Mouse (Mus musculus): ENCODE measurements around the gene Grik4. TPM values are rescaled to one million over a fixed set of nuclear protein-coding genes. Genes with fewer than 3 reads are reported as not detected.
"Not testable (repeated sequence)": the region's sequence is repeated elsewhere in the genome, so short reads cannot be mapped to it uniquely, and the experiment has no call there.

Gene Grik4
- total RNA-seq (2014; fragmentation: Nextera tagmentation) (not detected in 2 replicates), total RNA-seq (2017) (0.72 TPM in 1 of 2 replicates, not detected in the other)

- ATAC-seq (replicated peaks; ENCODE audit: poor library complexity, severe bottlenecking), result peak; percentile 34; the same call in 1 of the 2 replicates
Observed at GRCm38 (mm10) chr9:42943781-42944535, at the start of gene Grik4. Gene Grik4, minus strand, starts transcription at chr9:42944493.

DNA sequence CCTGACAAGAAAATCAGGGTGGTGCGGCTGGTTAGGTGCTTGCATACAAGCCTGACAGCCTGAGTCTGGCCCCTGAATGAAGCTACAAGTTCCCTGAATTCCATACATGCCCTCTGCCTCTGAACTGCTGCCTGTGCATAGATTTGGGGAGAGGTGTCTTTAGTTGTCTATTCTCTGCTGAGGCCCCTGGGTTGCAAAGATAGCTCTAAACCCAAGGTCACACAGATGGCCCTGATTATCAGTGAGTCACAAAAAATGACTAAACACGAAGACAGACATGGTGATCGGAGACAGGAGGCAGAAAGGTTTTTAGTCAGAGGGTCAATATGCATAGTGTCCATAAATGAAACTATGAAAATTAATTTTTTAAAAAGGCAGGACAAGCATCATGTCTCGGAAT is 49.4 kb upstream of the Grik4 start:
- no peak for ATAC-seq (replicated peaks; ENCODE audit: poor library complexity, severe bottlenecking)

DNA sequence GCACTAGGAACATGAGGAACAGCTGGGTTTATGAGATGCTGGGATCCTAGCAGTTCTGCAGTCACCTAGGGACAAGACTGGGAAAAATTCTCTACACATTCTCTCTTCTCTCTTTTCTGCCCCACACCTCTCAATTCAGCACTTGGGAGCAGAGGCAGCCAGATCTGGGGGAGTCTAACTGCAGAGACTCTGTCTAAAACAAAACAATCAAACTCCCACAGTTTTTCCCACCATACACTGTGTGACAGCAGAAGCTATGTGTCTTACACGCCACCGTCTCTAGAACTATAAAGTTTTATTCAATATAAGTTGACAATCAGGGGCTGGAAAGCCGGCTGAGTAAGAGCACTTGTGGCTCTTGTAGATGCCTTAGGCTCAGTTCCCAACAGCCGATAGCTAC is 43.7 kb upstream of the Grik4 start:
- ATAC-seq (replicated peaks; ENCODE audit: poor library complexity, severe bottlenecking), result no peak

DNA sequence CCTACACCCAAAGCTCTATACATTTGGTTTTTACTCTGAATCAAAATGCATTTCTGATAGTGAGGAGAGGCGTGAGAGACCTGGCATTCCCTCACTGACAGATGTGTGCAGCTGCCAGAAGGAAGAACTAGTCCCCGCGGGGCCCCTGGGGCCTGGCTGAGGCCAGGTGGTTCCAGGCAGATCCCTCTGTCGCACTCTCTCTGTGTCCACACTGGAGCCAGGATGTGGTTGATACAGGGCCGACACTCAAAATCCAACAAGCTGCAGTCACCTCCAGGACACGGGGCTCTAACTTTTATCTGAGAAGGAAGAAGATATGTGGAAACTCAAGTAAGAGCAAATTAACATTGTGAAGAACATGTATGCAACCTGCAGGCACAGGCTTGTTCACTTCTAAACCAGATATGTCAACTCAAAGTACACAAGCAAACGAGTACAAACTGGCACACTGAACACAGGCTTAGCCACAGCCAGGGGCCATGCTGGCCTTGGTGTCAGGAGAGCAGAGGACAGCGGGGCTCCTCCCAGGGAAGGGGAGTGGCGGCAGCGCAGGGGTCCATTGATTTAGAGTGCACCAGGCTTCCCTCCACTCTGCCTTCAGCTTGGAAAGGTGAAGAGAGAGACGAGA is 24.7 kb upstream of the Grik4 start:
- ATAC-seq (replicated peaks; ENCODE audit: poor library complexity, severe bottlenecking), result no peak

DNA sequence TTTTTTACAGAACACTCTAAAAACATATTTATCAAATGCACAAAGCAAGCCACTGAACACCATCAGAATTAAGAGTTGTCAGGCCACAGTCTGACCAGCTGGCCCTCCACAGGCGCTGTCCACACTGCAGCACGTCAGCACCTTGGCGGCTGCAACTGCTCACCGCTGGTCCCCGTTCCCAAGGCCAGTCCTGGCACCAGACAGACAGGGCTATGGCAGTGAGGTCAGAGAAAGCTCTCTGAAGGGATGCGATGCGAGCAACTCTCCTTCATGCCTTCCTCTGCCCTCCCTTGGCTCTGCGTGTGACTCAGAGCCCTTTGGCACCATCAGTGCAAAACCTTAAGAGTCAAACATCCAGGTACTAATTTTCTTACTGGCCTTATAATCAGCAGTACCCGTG is 23.4 kb upstream of the Grik4 start:
- no peak for ATAC-seq (replicated peaks; ENCODE audit: poor library complexity, severe bottlenecking)

DNA sequence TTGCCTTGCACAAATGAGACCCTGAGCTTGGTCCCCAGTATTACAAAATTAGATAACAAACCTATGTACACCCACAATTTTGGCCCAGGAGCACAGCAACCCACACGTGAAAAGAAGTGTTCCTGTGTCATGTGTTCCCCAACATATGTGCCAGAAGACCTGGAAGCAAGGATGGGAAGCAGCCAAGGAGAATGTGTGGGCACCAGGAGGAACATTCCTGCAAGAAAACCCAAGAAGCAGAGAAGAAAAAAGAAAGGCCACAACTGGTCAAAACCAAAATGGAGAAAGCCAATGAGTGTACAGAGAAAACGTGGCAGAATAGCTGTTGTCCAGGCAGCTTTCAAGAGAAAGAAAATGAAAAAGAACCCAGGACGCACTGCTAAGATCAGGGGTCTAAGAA is 20.5 kb upstream of the Grik4 start:
- ATAC-seq (replicated peaks; ENCODE audit: poor library complexity, severe bottlenecking), result not testable (repeated sequence)

- ATAC-seq (replicated peaks; ENCODE audit: poor library complexity, severe bottlenecking), result no peak
Observed at GRCm38 (mm10) chr9:42964366-42964765, 20.1 kb upstream of the Grik4 start.

DNA sequence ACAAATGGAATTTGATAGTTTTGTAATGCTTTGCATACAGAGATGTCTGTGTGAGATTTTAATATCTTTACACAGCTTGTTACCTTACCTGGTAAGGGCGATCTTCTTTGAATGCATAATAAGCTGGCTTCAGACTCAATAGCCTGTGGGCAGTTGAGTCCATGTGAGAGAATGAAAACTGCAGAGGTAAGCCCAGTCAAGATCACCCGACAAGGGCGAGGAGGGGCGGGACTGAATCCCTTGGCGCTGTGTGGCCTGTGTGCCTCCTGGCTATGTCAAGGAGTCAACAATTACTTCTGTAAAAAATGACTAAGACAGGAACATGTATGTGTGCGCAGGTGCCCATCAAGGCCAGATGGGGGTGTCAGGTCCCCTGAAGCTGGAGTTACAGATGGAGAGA is 18.2 kb upstream of the Grik4 start:
- no peak for ATAC-seq (replicated peaks; ENCODE audit: poor library complexity, severe bottlenecking)

DNA sequence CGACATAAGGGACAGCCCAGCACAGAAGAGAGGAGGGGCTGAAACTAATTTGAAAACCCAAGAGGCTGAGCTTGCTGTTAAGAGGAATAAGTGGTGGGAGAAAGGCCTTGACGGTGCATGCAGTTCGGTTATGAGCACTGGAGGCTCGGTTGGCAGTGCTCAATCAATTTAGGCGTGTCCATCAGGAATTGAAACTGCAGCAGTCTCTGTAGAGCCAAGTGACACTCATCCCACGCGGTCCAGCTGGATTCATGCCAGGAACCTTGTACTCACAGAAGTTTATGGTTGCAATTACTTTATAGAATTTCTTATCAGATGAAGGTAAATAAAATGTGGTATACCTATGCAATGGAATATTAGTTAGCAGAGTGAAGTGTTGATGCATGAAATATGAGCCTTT is 14.1 kb upstream of the Grik4 start:
- no peak for ATAC-seq (replicated peaks; ENCODE audit: poor library complexity, severe bottlenecking)

- ATAC-seq (replicated peaks; ENCODE audit: poor library complexity, severe bottlenecking), result no peak
Observed at GRCm38 (mm10) chr9:42948381-42948780, 4.1 kb upstream of the Grik4 start.

- ATAC-seq (replicated peaks; ENCODE audit: poor library complexity, severe bottlenecking), result peak; percentile 70
Observed at GRCm38 (mm10) chr9:42945174-42945573, 881 bp upstream of the Grik4 start.

DNA sequence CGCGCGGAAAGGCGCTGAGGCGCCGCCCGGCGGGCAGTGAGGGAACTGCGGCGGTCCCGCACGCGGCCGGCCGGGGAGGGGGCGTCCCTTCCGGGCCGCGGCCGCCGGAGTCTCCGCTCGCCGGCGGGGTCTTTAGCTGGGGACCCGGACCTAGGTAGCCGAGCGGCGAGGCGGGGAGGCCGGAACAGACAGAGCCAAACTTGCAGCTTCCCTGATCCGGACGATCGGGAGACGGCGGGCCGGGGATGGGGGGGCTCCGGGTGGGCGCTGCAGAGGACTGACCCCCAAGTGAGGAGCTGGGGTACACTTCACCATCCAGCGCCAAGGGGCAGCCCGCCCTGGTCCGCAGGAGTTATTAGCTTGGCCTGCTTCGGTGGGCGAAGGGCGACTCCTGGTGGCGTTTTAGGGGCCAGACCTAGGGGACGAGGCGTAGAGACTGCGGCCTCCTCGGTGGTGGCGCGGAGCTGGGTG is 278 bp upstream of the Grik4 start:
- peak; percentile 73 for ATAC-seq (replicated peaks; ENCODE audit: poor library complexity, severe bottlenecking)

GRCm38 (mm10) chr9:42943057-42943529 is 1.2 kb downstream of the Grik4 start:
- ATAC-seq (replicated peaks; ENCODE audit: poor library complexity, severe bottlenecking), result 0 out of 2 replicates have a peak, but pooled peaks have one; percentile 30

GRCm38 (mm10) chr9:42942148-42942547 is 2.1 kb downstream of the Grik4 start:
- no peak for ATAC-seq (replicated peaks; ENCODE audit: poor library complexity, severe bottlenecking)

GRCm38 (mm10) chr9:42932146-42932545 is 12.1 kb downstream of the Grik4 start:
- ATAC-seq (replicated peaks; ENCODE audit: poor library complexity, severe bottlenecking), result no peak

DNA sequence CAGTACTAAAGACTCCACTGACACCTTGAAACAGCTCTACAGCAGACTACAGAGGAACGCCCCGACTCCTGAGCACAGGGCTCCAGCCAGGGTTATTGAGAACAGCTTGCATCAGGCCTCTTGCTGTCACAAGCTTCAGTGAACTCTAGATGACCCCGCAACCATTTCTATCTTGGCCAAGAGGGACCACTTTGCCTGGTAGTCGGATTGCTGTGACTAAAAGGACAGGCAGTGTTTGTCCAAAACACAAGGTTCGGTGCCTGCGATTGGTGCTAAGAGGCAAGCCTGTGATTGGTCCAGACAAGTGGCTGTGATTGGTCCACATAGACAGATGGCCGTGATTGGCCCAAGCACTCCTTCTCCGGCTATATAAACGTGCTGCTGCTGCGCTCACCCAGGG is 16.8 kb downstream of the Grik4 start:
- no peak for ATAC-seq (replicated peaks; ENCODE audit: poor library complexity, severe bottlenecking)

DNA sequence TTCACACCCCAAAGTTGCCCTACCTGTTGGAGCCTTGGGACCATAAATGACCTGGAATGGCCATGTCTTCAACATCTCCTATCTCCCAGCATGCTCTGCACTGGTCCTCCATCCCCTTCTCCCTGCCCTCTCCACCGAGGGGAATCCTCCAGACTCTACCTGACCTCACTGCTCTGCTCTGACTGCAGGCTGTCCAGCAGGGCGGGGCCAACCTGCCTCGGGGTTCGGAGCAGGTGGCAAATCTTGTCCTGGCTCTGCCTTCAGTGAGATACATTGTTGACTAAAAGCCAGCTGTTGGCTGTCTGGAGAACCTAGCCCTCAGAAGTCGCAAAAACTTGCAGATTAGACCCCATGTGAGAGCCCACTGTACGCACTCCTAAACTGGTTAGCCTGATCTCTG is 17.7 kb downstream of the Grik4 start:
- ATAC-seq (replicated peaks; ENCODE audit: poor library complexity, severe bottlenecking), result no peak

DNA sequence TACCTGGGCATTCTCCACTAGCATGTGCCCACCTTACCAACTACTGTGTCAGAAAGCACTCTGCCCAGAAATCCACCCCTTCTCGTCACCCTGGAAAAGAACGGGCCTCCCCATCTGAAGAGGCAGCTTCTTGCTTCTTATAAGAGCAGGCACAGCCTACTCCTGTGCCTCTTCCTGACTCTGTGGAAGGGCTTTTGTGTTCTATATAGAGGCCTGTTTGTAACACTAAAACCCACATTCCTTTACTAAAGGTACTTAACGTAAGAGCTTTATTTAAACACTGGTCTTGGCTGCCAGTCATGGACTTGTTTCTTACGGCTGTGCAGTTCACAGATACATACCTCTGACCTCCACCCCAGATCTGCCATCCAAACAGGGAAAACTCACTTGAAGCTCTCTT is 22.5 kb downstream of the Grik4 start:
- ATAC-seq (replicated peaks; ENCODE audit: poor library complexity, severe bottlenecking), result no peak

GRCm38 (mm10) chr9:42920190-42920589 is 24.1 kb downstream of the Grik4 start:
- no peak for ATAC-seq (replicated peaks; ENCODE audit: poor library complexity, severe bottlenecking)

DNA sequence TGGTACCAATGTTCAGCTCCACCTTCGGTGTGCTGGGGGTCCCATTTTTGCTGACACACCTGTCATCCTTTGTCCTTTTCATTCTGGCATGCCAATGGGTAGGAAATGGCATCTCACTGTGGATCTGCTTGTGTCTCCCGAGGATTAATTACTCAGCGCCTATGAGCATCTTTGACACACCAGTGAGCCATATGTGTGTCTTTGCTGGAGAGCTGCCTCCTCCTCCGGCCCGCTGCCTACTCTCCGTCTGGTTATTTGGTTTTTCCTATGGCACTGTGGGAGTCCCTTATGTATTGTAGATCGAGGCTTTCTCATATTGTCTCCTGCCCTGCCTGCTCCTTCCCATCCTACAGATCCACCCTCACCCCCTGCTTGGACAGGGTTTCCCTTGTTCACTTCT is 26.4 kb downstream of the Grik4 start:
- ATAC-seq (replicated peaks; ENCODE audit: poor library complexity, severe bottlenecking), result no peak

GRCm38 (mm10) chr9:42913201-42913600 is 31.1 kb downstream of the Grik4 start:
- ATAC-seq (replicated peaks; ENCODE audit: poor library complexity, severe bottlenecking), result no peak
